Mouse (Mus musculus): ENCODE measurements around the gene Sugct. TPM values are rescaled to one million over a fixed set of nuclear protein-coding genes. Genes with fewer than 3 reads are reported as not detected.

Gene Sugct
- polyA plus RNA-seq, 1 experiment, result not detected

- no peaks in the 10 kb centered on the region for H3K36me3 ChIP-seq (ENCODE audit: control insufficient read depth)
- no peak for TF ChIP-seq GATA1 (IDR thresholded peaks at IDR 0.05; ENCODE audit: low read length)
- no peak for TF ChIP-seq TAL1 (IDR thresholded peaks at IDR 0.05; ENCODE audit: low read length)
- H3K4me3 ChIP-seq (replicated peaks), result no peak overlapping the region
- H3K27me3 ChIP-seq (ENCODE audit: control insufficient read depth), result no peaks in the 10 kb centered on the region
- H3K9me3 ChIP-seq (ENCODE audit: control insufficient read depth, low read length), result peaks cover 3% of the 10 kb centered on the region; the same call in 1 of the 2 replicates
- H3K4me1 ChIP-seq (ENCODE audit: control insufficient read depth), result no peaks in the 10 kb centered on the region
These were observed 352.5 kb downstream of the Sugct start for GRCm38 (mm10) chr13:17342836-17343235.

DNA sequence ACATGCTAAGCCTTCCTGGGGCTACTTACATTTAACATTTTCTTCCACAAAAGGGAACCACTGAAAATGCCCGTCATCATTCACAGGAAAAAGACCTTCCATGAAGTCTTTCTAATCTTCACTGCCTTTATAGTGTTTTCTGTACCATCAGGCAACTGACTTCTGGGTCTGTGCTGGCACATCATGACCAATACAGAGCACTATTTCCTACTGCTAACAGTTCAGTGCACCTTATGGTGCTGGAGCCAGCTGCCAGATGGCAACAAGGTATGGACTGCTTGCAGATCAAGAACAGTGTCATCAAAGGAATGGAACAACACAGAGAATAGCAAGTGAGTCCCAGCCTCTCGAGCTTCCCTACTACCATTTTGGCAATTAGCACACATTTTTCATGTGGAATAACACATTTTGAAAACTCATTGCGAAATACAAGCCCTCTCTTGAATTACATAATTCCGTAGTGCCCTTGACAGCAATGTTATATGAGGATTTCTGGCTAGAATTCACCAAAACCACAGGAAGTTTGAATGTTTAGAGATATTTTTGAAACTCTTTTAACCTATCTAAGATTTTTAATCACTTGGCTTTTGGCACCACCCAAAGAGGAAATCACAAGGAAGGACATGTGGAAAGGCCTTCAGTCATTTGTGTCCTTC lies 359.3 kb downstream of the Sugct start:
- TF ChIP-seq GATA1 (IDR thresholded peaks at IDR 0.05; ENCODE audit: low read length) (no peak), TAL1 (IDR thresholded peaks at IDR 0.05; ENCODE audit: low read length) (no peak)
- Histone ChIP-seq H3K4me1 (ENCODE audit: control insufficient read depth) (no peaks in the 10 kb centered on the region), H3K27me3 (ENCODE audit: control insufficient read depth) (no peaks in the 10 kb centered on the region), H3K9me3 (ENCODE audit: control insufficient read depth, low read length) (no peaks in the 10 kb centered on the region), H3K4me3 (replicated peaks) (no peak overlapping the region), H3K36me3 (ENCODE audit: control insufficient read depth) (no peaks in the 10 kb centered on the region)

- no peak for TF ChIP-seq GATA1 (IDR thresholded peaks at IDR 0.05; ENCODE audit: low read length)
- TF ChIP-seq TAL1 (IDR thresholded peaks at IDR 0.05; ENCODE audit: low read length), result no peak
- no peaks in the 10 kb centered on the region for H3K27me3 ChIP-seq (ENCODE audit: control insufficient read depth)
These were observed 368.5 kb downstream of the Sugct start for GRCm38 (mm10) chr13:17326863-17327262.

DNA sequence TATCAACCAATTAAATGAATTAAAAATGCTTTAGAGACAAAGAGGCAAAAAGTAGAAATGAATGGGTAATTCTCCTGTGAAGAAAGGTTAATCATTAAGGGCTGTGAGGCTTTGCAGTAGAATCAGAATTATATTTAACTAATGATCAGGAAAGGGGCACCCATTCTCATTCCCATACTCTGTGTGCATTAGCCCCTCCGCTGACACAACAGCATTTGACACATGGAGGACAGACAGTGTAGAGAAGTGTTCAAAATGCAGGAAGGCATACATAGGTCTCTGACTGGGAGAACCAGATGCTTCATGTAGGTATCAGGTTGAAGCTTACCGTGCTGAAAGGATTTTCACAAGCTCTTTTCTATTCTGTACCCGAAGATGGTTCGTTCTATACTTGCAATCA lies 393.8 kb downstream of the Sugct start:
- TF ChIP-seq GATA1 (IDR thresholded peaks at IDR 0.05; ENCODE audit: low read length) (no peak), TAL1 (IDR thresholded peaks at IDR 0.05; ENCODE audit: low read length) (no peak)
- Histone ChIP-seq H3K4me1 (ENCODE audit: control insufficient read depth) (no peaks in the 10 kb centered on the region), H3K4me3 (replicated peaks) (no peak overlapping the region), H3K9me3 (ENCODE audit: control insufficient read depth, low read length) (no peaks in the 10 kb centered on the region), H3K36me3 (ENCODE audit: control insufficient read depth) (no peaks in the 10 kb centered on the region), H3K27me3 (ENCODE audit: control insufficient read depth) (no peaks in the 10 kb centered on the region)

More at GRCm38 (mm10) chr13:17326863-17327262, 368.5 kb downstream of the Sugct start:
- H3K36me3 ChIP-seq (ENCODE audit: control insufficient read depth), result no peaks in the 10 kb centered on the region
- H3K9me3 ChIP-seq (ENCODE audit: control insufficient read depth, low read length), result no peaks in the 10 kb centered on the region
- H3K4me3 ChIP-seq (replicated peaks), result no peak overlapping the region
- no peaks in the 10 kb centered on the region for H3K4me1 ChIP-seq (ENCODE audit: control insufficient read depth)

GRCm38 (mm10) chr13:17297462-17298005 lies 397.8 kb downstream of the Sugct start:
- H3K4me3 ChIP-seq (replicated peaks), result no peak overlapping the region
- no peaks in the 10 kb centered on the region for H3K4me1 ChIP-seq (ENCODE audit: control insufficient read depth)
- no peaks in the 10 kb centered on the region for H3K9me3 ChIP-seq (ENCODE audit: control insufficient read depth, low read length)
- no peaks in the 10 kb centered on the region for H3K36me3 ChIP-seq (ENCODE audit: control insufficient read depth)
- no peaks in the 10 kb centered on the region for H3K27me3 ChIP-seq (ENCODE audit: control insufficient read depth)
- no peak for TF ChIP-seq TAL1 (IDR thresholded peaks at IDR 0.05; ENCODE audit: low read length)
- no peak for TF ChIP-seq GATA1 (IDR thresholded peaks at IDR 0.05; ENCODE audit: low read length)

DNA sequence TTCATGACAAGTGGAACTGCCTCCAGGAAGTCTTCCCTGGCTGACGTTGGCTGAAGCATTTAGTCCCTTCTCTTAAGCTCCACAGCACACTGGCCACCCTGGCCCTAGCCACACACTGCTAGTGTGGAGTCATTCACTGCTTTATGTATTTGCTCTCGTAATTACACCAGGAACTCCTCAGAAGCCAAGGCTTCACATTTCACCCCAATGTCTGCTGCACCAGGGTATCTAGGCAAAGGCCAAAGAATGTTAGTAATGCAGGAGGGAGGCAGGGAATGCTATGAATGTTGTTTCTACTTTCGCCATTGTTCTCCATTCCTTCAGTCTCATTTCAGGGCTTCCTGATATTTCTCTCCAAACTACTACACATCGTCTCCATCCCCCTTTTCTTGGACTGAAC lies 398.4 kb downstream of the Sugct start:
- no peaks in the 10 kb centered on the region for H3K36me3 ChIP-seq (ENCODE audit: control insufficient read depth)
- H3K27me3 ChIP-seq (ENCODE audit: control insufficient read depth), result no peaks in the 10 kb centered on the region
- H3K4me3 ChIP-seq (replicated peaks), result no peak overlapping the region
- no peak for TF ChIP-seq GATA1 (IDR thresholded peaks at IDR 0.05; ENCODE audit: low read length)
- no peak for TF ChIP-seq TAL1 (IDR thresholded peaks at IDR 0.05; ENCODE audit: low read length)
- no peaks in the 10 kb centered on the region for H3K9me3 ChIP-seq (ENCODE audit: control insufficient read depth, low read length)
- no peaks in the 10 kb centered on the region for H3K4me1 ChIP-seq (ENCODE audit: control insufficient read depth)

DNA sequence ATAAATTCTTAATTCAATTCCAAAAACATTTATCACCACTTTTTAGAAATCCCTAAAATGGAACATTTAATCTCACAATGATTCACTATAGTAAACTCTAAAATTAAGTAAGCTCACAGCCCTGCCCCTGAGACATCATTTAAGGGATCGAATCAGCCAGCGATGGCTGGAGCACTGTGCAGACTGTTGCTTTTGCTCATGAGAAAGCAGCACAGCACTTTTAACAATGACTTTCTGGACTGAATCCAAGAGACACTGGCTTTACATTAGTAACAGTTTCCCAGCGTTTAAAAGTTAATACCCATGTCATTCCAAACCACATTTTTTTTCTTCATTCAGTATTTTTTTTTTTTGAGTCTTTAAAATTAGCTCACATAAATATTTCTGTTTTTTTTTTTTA lies 398.9 kb downstream of the Sugct start:
- TF ChIP-seq GATA1 (IDR thresholded peaks at IDR 0.05; ENCODE audit: low read length) (no peak), TAL1 (IDR thresholded peaks at IDR 0.05; ENCODE audit: low read length) (no peak)
- H3K27me3 ChIP-seq (ENCODE audit: control insufficient read depth), result no peaks in the 10 kb centered on the region

GRCm38 (mm10) chr13:17291057-17291456 lies 404.3 kb downstream of the Sugct start:
- H3K4me3 ChIP-seq (replicated peaks), result no peak overlapping the region
- H3K4me1 ChIP-seq (ENCODE audit: control insufficient read depth), result no peaks in the 10 kb centered on the region
- no peaks in the 10 kb centered on the region for H3K36me3 ChIP-seq (ENCODE audit: control insufficient read depth)
- H3K9me3 ChIP-seq (ENCODE audit: control insufficient read depth, low read length), result no peaks in the 10 kb centered on the region
- no peaks in the 10 kb centered on the region for H3K27me3 ChIP-seq (ENCODE audit: control insufficient read depth)
- TF ChIP-seq GATA1 (IDR thresholded peaks at IDR 0.05; ENCODE audit: low read length) (no peak), TAL1 (IDR thresholded peaks at IDR 0.05; ENCODE audit: low read length) (no peak)

More for the DNA sequence above, 398.9 kb downstream of the Sugct start:
- Histone ChIP-seq H3K36me3 (ENCODE audit: control insufficient read depth) (no peaks in the 10 kb centered on the region), H3K9me3 (ENCODE audit: control insufficient read depth, low read length) (no peaks in the 10 kb centered on the region), H3K4me1 (ENCODE audit: control insufficient read depth) (no peaks in the 10 kb centered on the region), H3K4me3 (replicated peaks) (no peak overlapping the region)

- TF ChIP-seq TAL1 (IDR thresholded peaks at IDR 0.05; ENCODE audit: low read length) (no peak), GATA1 (IDR thresholded peaks at IDR 0.05; ENCODE audit: low read length) (no peak)
- Histone ChIP-seq H3K4me3 (replicated peaks) (no peak overlapping the region), H3K36me3 (ENCODE audit: control insufficient read depth) (no peaks in the 10 kb centered on the region), H3K9me3 (ENCODE audit: control insufficient read depth, low read length) (no peaks in the 10 kb centered on the region), H3K27me3 (ENCODE audit: control insufficient read depth) (no peaks in the 10 kb centered on the region), H3K4me1 (ENCODE audit: control insufficient read depth) (no peaks in the 10 kb centered on the region)
These were observed 407.0 kb downstream of the Sugct start for GRCm38 (mm10) chr13:17288377-17288776.
